Mouse (Mus musculus): ENCODE measurements at regions not wholly inside any gene's neighbourhood (a gene's known extent, or its start where the extent isn't known, plus 50 kb on each side); places are given as distances from the start of the nearest gene placed in this dataset.

DNA sequence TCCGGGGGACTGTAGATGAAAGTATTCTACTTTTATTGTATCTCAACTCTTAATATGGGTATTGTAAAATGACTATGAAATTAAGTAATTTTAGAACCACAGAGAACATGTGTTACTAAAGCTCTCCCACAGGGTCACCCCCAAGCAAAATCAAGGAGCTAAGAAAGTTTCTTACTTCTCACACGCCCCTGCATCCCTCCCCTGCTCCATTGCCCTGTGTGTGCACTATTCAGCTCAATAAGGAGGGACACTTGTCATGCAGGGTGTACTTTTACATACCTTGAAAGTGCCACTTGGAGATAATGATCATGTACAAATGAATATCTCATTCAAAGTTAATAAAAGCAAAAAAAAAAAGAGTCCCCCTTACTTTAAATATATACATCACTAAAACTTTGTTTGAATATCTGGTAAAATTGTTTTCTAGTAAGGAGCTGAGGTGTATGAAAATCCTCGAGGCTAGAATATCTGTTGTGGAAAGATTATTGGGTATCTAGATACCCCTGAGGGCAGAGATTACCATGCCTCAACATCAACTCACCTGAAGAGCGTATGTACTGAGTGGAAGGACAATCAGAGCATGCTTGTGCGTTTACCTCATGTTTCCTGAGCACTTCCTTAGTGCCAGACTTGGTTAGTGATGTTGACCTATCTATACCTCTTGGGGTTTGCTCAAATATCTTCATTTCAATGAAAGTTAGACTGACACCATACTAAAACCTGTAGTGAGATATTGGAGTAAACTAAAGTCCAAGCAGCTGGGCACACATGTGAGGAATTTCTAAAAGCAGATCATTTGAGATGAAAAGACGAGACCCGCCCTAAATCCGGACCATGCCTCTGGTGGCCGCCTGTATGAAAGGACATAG lies 120.0 kb downstream of the Usp46 start:
- Histone ChIP-seq H3K27ac (ENCODE audit: low read length) (no peak overlapping the region), H3K4me1 (ENCODE audit: control insufficient read depth, insufficient read depth, low read length) (no peaks in the 10 kb centered on the region), H3K27me3 (ENCODE audit: control insufficient read depth, insufficient read depth, low read length) (no peaks in the 10 kb centered on the region), H3K36me3 (ENCODE audit: control insufficient read depth, insufficient read depth, low read length) (no peaks in the 10 kb centered on the region), H3K9ac (ENCODE audit: low read length) (no peak overlapping the region), H3K4me3 (replicated peaks; ENCODE audit: low read length) (no peak overlapping the region), H3K9me3 (replicated peaks; ENCODE audit: control insufficient read depth, low read length) (no peaks in the 10 kb centered on the region), H3K4me2 (ENCODE audit: low read depth, low read length) (no peak overlapping the region)
- ATAC-seq (ENCODE audit: insufficient read depth, low FRiP score): no peak
- 86% methylated on average over 9 of the region's 9 CpGs for WGBS
